Mouse (Mus musculus) splenic B cell, adult 2 months (primary cell): Measurements from ENCODE around the gene Smim24.
A peak's percentile ranks its signal among the peaks of the same experiment; 100 is the strongest.

Source experiments
- DNase-seq: peaks from one replicate; pipeline ENCODE4 v3.0.0-alpha.2; 2011; ENCODE audit warnings: low read depth, low spot score
- H3K27me3 ChIP-seq: 2 replicates; pipeline ENCODE4 v1.6.1; 2012; ENCODE audit warnings: mild to moderate bottlenecking, low read length, moderate library complexity, mixed read lengths; ENCODE audit not compliant: control insufficient read depth, poor library complexity, insufficient read depth, severe bottlenecking
- H3K36me3 ChIP-seq: 2 replicates; pipeline ENCODE4 v1.6.1; 2012; ENCODE audit warnings: mild to moderate bottlenecking, low read length, moderate library complexity, mixed read lengths; ENCODE audit not compliant: control insufficient read depth, poor library complexity, insufficient read depth, severe bottlenecking

Smim24 gene

GRCm38 (mm10) chr10:81378553-81379182 is 14.2 kb upstream of the Smim24 start:
- DNase-seq: peak; percentile 100
- H3K36me3 ChIP-seq: 0 out of 2 replicates have a peak, but pooled peaks cover 2% of the 10 kb centered on the region
- H3K27me3 ChIP-seq: no peaks in the 10 kb centered on the region

DNA sequence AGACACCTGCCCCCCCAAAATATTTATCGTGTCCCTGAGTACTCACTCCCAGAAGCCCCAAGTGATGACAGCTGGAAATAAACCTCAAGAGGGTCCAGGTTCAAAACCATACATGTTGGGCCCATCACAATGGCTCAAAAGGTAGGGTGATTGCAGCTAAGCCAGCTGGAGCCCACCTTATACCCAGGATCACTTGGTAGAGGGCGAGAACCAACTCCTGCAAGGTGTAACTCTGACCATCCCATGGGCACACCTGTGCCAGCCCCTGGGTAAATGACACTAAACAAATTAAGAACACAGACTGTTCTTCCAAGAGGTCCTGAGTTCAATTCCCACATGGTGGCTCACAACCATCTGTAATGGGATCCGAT is 13.7 kb upstream of the Smim24 start:
- 0 out of 2 replicates have a peak, but pooled peaks cover 2% of the 10 kb centered on the region for H3K36me3 ChIP-seq
- no peak for DNase-seq
- no peaks in the 10 kb centered on the region for H3K27me3 ChIP-seq

DNA sequence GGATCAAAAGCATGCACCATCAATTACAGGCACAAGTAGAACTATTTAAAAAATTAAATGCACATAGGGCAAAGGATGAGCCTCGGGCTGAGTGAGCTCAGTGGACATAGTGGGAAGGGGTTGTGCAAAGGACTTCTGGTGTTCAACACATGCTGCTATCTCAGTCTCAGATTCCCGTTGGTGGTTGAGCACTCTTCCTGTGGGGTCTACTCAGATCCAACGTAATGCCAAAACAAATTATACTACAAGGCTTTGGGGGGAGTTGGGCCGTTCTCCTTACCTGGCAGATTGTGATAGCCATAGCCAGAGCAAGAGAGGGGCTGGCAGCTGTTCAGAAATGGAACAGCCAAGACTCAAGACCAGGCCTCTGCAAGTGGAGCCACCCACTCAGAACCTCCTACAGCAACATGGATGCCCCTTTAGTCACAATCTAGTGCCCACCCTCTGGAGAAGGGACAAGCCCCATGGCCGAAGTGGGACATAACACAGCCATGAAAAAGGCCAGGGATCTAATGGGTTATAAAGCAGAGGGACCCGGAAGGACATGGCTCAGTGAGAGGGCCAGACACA is 13.0 kb upstream of the Smim24 start:
- Histone ChIP-seq H3K27me3 (no peaks in the 10 kb centered on the region), H3K36me3 (0 out of 2 replicates have a peak, but pooled peaks cover 2% of the 10 kb centered on the region)
- DNase-seq: no peak

GRCm38 (mm10) chr10:81382039-81382438 is 10.8 kb upstream of the Smim24 start:
- 0 out of 2 replicates have a peak, but pooled peaks cover 1% of the 10 kb centered on the region for H3K36me3 ChIP-seq
- no peaks in the 10 kb centered on the region for H3K27me3 ChIP-seq
- no peak for DNase-seq

GRCm38 (mm10) chr10:81383802-81384604 is 8.8 kb upstream of the Smim24 start, which contains the start of the genes Dohh and Gm48551:
Dohh (plus strand) TSS chr10:81384428.
Gm48551 (plus strand) TSS chr10:81384466.
- Histone ChIP-seq H3K36me3 (peaks cover 3% of the 10 kb centered on the region; the same call in 1 of the 2 replicates), H3K27me3 (no peaks in the 10 kb centered on the region)
- DNase-seq: peak; percentile 99

DNA sequence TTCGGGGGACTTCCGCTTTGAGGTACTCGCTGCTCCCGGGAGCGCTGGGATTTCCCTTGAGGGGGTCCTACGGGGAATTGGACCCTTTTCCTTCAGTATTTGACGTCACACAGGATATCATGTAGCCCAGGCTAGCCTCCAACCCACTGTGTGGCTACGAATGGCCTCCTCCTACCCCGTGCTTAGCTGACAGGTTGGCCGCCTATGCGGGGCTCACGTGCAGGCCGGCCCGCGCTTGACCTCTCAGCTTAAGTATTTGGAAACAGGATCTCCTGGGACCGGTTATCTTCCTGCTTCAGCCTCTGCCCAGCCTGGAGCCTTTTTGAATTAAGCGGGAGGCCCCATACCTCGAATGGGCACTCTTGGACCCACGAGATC is 8.3 kb upstream of the Smim24 start:
- Histone ChIP-seq H3K36me3 (peaks cover 3% of the 10 kb centered on the region; the same call in 1 of the 2 replicates), H3K27me3 (no peaks in the 10 kb centered on the region)
- no peak for DNase-seq

- Histone ChIP-seq H3K36me3 (peaks cover 3% of the 10 kb centered on the region; the same call in 1 of the 2 replicates), H3K27me3 (no peaks in the 10 kb centered on the region)
- DNase-seq: no peak
Observed at GRCm38 (mm10) chr10:81385603-81386306, 7.1 kb upstream of the Smim24 start.

DNA sequence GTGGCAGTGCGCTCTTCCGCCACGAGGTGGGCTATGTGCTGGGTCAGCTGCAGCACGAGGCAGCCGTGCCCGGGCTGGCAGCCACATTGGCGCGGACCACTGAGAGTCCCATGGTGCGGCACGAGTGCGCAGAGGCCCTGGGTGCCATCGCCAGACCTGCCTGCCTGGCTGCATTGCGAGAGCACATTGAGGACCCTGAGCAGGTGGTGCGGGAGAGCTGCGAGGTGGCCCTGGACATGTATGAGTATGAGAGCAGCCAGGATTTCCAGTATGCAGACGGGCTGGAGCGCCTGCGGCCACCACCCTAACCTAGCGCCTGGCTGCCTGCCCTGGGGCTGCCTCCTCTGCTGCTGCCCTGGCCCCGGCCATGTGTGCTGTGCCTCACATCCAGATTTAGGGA is 5.1 kb upstream of the Smim24 start:
- no peak for DNase-seq
- Histone ChIP-seq H3K36me3 (peaks cover 3% of the 10 kb centered on the region; the same call in 1 of the 2 replicates), H3K27me3 (no peaks in the 10 kb centered on the region)

DNA sequence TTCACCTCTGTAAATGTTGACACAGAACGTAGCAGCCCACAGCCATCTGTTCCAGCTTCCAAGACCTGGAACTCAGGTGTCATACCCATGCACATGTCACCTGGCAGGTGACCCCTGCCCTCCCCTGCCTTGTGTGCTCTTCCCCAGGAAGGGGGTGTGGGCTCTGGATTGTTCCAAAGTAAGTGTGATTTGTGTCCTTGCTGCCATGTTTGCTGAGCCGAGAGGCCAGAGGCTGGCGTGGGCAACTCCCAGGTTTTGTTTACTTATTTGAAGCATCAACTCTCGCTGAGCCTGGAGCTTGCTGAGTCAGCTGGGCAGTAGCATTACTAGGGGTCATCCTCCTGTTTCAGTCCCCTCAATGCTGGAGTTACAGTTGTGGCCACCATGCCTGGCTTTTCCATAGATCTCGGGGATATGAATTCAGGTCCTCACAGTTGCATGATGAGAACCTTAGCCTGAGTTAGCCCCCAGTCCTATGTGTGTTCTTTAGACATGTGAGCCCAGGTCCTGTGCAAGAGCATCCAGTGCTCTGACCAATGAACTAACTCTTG is 4.3 kb upstream of the Smim24 start, which contains the start of gene Gm48552:
Gm48552 (plus strand) TSS at position 501 of the 551 bp plus-strand sequence.
- DNase-seq: no peak
- H3K36me3 ChIP-seq: peaks cover 3% of the 10 kb centered on the region; the same call in 1 of the 2 replicates
- no peaks in the 10 kb centered on the region for H3K27me3 ChIP-seq

DNA sequence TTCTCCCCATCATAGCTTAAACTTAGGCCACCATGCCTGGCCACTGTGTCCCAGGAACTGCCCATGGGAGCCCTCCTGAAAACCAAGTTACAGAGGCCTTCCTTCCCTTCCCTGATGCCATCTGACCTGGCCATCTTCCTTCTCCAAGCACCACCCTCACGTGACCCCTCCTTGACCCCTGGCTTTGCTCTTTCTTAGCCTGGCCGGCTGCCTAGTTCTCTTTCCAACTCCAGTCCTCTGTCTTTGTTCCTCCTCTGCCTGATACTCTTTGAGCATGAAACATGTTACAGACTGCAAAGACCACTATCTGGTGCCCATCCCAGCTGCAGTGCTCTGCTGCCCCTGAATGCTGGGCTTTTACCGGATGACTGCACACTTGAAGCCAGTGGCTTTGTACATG is 3.5 kb upstream of the Smim24 start:
- Histone ChIP-seq H3K27me3 (no peaks in the 10 kb centered on the region), H3K36me3 (peaks cover 3% of the 10 kb centered on the region; the same call in 1 of the 2 replicates)
- DNase-seq: no peak

- H3K27me3 ChIP-seq: no peaks in the 10 kb centered on the region
- H3K36me3 ChIP-seq: peaks cover 3% of the 10 kb centered on the region; the same call in 1 of the 2 replicates
- peak; percentile 79 for DNase-seq
Observed at GRCm38 (mm10) chr10:81389801-81390677, 2.8 kb upstream of the Smim24 start.

DNA sequence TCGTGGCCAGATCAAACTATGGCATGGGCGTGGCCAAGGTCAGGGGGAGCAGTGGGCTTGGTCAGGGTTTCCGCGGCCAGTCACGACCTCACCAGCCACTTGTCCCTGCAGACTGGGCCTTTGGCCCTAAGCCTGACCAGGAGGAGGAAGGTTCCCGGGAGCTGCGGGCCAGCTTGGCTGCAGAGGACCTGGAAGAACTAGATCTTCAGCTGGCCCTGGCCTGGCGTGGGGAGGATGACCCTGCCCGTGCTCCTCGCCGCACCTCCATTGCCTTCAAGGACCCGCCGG is 2.2 kb upstream of the Smim24 start:
- H3K36me3 ChIP-seq: peaks cover 3% of the 10 kb centered on the region; the same call in 1 of the 2 replicates
- no peaks in the 10 kb centered on the region for H3K27me3 ChIP-seq
- DNase-seq: no peak

DNA sequence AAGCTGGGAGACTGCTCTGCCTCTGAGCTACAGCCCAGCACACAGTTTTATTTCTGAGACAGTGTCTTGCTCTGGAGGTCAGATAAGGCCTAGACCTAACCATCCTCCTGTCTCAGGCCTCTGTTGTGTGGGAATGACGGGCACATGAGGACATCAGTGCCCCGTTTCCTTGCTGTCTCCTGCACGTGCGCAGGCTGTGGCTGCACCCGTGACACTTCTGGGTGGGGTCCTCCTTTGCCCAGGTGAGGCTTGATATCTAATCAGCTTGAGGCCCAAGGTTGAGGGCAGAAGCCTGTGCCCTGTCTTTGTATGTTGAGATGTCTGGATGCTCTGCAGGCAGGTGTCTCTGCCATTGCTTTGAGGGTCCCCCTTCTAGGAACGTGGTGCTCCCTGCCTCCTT is 581 bp upstream of the Smim24 start:
- H3K27me3 ChIP-seq: no peaks in the 10 kb centered on the region
- no peak for DNase-seq
- H3K36me3 ChIP-seq: no peaks in the 10 kb centered on the region; the same call in 1 of the 2 replicates
